Mouse (Mus musculus) embryonic facial prominence, embryonic 11.5 days (tissue): ENCODE measurements at regions not wholly inside any gene's neighbourhood (a gene's known extent, or its start where the extent isn't known, plus 50 kb on each side); places are given as distances from the start of the nearest gene placed in this dataset.
"Not testable (repeated sequence)": the region's sequence is repeated elsewhere in the genome, so short reads cannot be mapped to it uniquely, and the experiment has no call there.

Experiments used
- ATAC-seq: fragments of 200-750 bp; cut with Nextera tagmentation; replicated peaks from 2 replicates; pipeline ENCODE4 v1.8.0; 2017; ENCODE audit warnings: low read depth; ENCODE audit not compliant: insufficient number of reproducible peaks, low FRiP score, low TSS enrichment
- DNase-seq: peaks from one replicate; pipeline ENCODE4 v3.0.0-alpha.2; 2015; ENCODE audit warnings: low spot score
- H3K27ac ChIP-seq: fragments of 300-500 bp; sonication (generic); replicated peaks from 2 replicates; pipeline ENCODE4 v1.5.1; 2014; ENCODE audit warnings: mild to moderate bottlenecking, low read depth, low read length, control low read depth
- H3K27me3 ChIP-seq: fragments of 300-500 bp; sonication (generic); 2 replicates; pipeline ENCODE4 v1.6.1; 2014; ENCODE audit warnings: mild to moderate bottlenecking, low read length, moderate library complexity, mixed read lengths; ENCODE audit not compliant: control insufficient read depth, insufficient read depth
- H3K36me3 ChIP-seq: fragments of 300-500 bp; sonication (generic); replicated peaks from 2 replicates; pipeline ENCODE4 v1.6.1; 2014; ENCODE audit warnings: low read depth, mild to moderate bottlenecking, low read length, moderate library complexity, mixed read lengths; ENCODE audit not compliant: control insufficient read depth, insufficient read depth
- H3K4me1 ChIP-seq: fragments of 300-500 bp; sonication (generic); 2 replicates; pipeline ENCODE4 v1.6.1; 2014; ENCODE audit warnings: low read length, mixed read lengths; ENCODE audit not compliant: control insufficient read depth, insufficient read depth
- H3K4me2 ChIP-seq: fragments of 300-500 bp; sonication (generic); 2 replicates; pipeline ENCODE4 v1.6.1; 2014; ENCODE audit warnings: low read depth, mild to moderate bottlenecking, control low read depth, low read length, moderate library complexity
- H3K4me3 ChIP-seq: fragments of 300-500 bp; sonication (generic); 2 replicates; pipeline ENCODE4 v1.5.1; 2014; ENCODE audit warnings: low read depth, low read length, control low read depth
- H3K9ac ChIP-seq: fragments of 300-500 bp; sonication (generic); replicated peaks from 2 replicates; pipeline ENCODE4 v1.6.1; 2014; ENCODE audit warnings: mild to moderate bottlenecking, control low read depth, low read length
- H3K9me3 ChIP-seq: fragments of 300-500 bp; sonication (generic); replicated peaks from 2 replicates; pipeline ENCODE4 v1.6.1; 2016; ENCODE audit warnings: mild to moderate bottlenecking, low read length, inconsistent platforms, mixed read lengths; ENCODE audit not compliant: control insufficient read depth
- WGBS: fragments of 180-500 bp; shearing (Covaris S2); extraction: QIAGEN DNeasy Blood & Tissue Kit; methylation state at CpG from one replicate; pipeline ENCODE4 v1.1.7; 2014; 5-methylcytosine and 5-hydroxymethylcytosine counted together

GRCm38 (mm10) chr4:147231381-147231780 is 74.1 kb upstream of the Zfp988 start:
- not testable (repeated sequence) for H3K36me3 ChIP-seq, H3K4me3 ChIP-seq, ATAC-seq, H3K4me1 ChIP-seq, H3K27ac ChIP-seq, H3K4me2 ChIP-seq, DNase-seq, H3K27me3 ChIP-seq, H3K9ac ChIP-seq, H3K9me3 ChIP-seq
- 76% methylated on average over 2 of the region's 2 CpGs for WGBS

GRCm38 (mm10) chr4:147231787-147232186 is 73.7 kb upstream of the Zfp988 start:
- WGBS: 84% methylated on average over 3 of the region's 3 CpGs
- H3K4me3 ChIP-seq, DNase-seq, H3K27ac ChIP-seq, ATAC-seq, H3K27me3 ChIP-seq, H3K4me1 ChIP-seq, H3K9ac ChIP-seq, H3K4me2 ChIP-seq, H3K36me3 ChIP-seq, H3K9me3 ChIP-seq: not testable (repeated sequence)

- not testable (repeated sequence) for ATAC-seq, H3K4me2 ChIP-seq, H3K4me1 ChIP-seq, H3K4me3 ChIP-seq, H3K36me3 ChIP-seq, DNase-seq, H3K27ac ChIP-seq, H3K27me3 ChIP-seq, H3K9me3 ChIP-seq, H3K9ac ChIP-seq
- 91% methylated on average over 1 of the region's 1 CpGs for WGBS
These were observed 73.2 kb upstream of the Zfp988 start for GRCm38 (mm10) chr4:147232279-147232678.

- not testable (repeated sequence) for H3K9ac ChIP-seq, H3K36me3 ChIP-seq, ATAC-seq, H3K27ac ChIP-seq, H3K9me3 ChIP-seq, H3K4me1 ChIP-seq, H3K4me2 ChIP-seq, H3K27me3 ChIP-seq, H3K4me3 ChIP-seq, DNase-seq
- 44% methylated on average over 2 of the region's 2 CpGs for WGBS
These were observed 71.2 kb upstream of the Zfp988 start for GRCm38 (mm10) chr4:147234227-147234626.

- H3K36me3 ChIP-seq, H3K27me3 ChIP-seq, ATAC-seq, DNase-seq, H3K4me1 ChIP-seq, H3K9ac ChIP-seq, H3K27ac ChIP-seq, H3K9me3 ChIP-seq, H3K4me2 ChIP-seq, H3K4me3 ChIP-seq: not testable (repeated sequence)
- WGBS: 64% methylated on average over 2 of the region's 2 CpGs
These were observed 70.0 kb upstream of the Zfp988 start for GRCm38 (mm10) chr4:147235441-147235840.

GRCm38 (mm10) chr4:147241315-147242182 is 63.9 kb upstream of the Zfp988 start:
- 0 out of 2 replicates have a peak, but pooled peaks have one; percentile 44 for ATAC-seq
- not testable (repeated sequence) for H3K4me3 ChIP-seq, H3K4me1 ChIP-seq, H3K9ac ChIP-seq, H3K27ac ChIP-seq, DNase-seq, H3K4me2 ChIP-seq, H3K27me3 ChIP-seq, H3K36me3 ChIP-seq, H3K9me3 ChIP-seq
- WGBS: 82% methylated on average over 4 of the region's 4 CpGs

GRCm38 (mm10) chr4:147242183-147242477 is 63.3 kb upstream of the Zfp988 start:
- Histone ChIP-seq H3K9me3 (peaks cover 2% of the 10 kb centered on the region; the same call in 1 of the 2 replicates), H3K27me3 (no peaks in the 10 kb centered on the region), H3K4me3 (no peak overlapping the region), H3K9ac (no peak overlapping the region), H3K36me3 (no peaks in the 10 kb centered on the region), H3K4me2 (no peak overlapping the region), H3K4me1 (no peaks in the 10 kb centered on the region), H3K27ac (no peak overlapping the region)
- no peak for ATAC-seq
- DNase-seq: no peak
- WGBS: 88% methylated on average over 2 of the region's 2 CpGs

- not testable (repeated sequence) for H3K36me3 ChIP-seq, DNase-seq, H3K9me3 ChIP-seq, H3K27me3 ChIP-seq, ATAC-seq, H3K27ac ChIP-seq, H3K4me2 ChIP-seq, H3K4me1 ChIP-seq, H3K4me3 ChIP-seq, H3K9ac ChIP-seq
- 82% methylated on average over 1 of the region's 1 CpGs for WGBS
These were observed 56.9 kb upstream of the Zfp988 start for GRCm38 (mm10) chr4:147248541-147248940.
